Mouse (Mus musculus): ENCODE results near the gene Kif6.

DNA sequence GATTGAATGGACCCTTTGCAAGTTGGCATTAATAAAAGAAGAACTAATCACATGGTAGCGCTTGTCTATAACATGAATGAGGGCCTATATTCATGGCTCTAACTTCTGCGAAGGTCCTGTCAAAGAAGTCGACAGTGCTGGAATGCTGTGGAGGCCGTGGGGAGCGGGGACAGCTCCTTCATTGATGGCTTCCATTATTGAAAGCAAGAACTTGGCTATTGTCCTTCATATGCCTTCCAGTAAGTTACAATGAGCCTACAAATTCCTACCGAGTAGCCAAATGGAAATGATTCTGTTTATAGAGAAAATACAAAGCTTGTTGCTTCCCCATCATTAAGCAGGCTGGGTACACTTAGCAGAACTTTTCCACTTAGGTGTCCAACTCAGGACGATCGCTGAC, 66.5 kb downstream of the Kif6 start:
- TF ChIP-seq CTCF (IDR thresholded peaks at IDR 0.05; ENCODE audit: extremely low read depth, insufficient read depth, insufficient read length, insufficient replicate concordance) (no peak), POLR2A (IDR thresholded peaks at IDR 0.05; ENCODE audit: low read depth, low read length) (no peak)

All from spleen, adult 2 months (tissue).